Mouse (Mus musculus) midbrain, embryonic 16.5 days (tissue): Measurements from ENCODE around the gene Fam149b. TPM values are rescaled to one million over a fixed set of nuclear protein-coding genes. Genes with fewer than 3 reads are reported as not detected.
"Not testable (repeated sequence)": the region's sequence is repeated elsewhere in the genome, so short reads cannot be mapped to it uniquely, and the experiment has no call there.

Source experiments
- ATAC-seq: fragments of 200-750 bp; cut with Nextera tagmentation; 2 replicates; pipeline ENCODE4 v1.8.0; 2017; ENCODE audit warnings: moderate TSS enrichment
- H3K27ac ChIP-seq: fragments of 300-500 bp; sonication (generic); 2 replicates; pipeline ENCODE4 v1.5.1; 2014; ENCODE audit warnings: mild to moderate bottlenecking, low read length, mixed read lengths
- H3K27me3 ChIP-seq: fragments of 300-500 bp; sonication (generic); 2 replicates; pipeline ENCODE4 v1.6.1; 2014; ENCODE audit warnings: low read depth, low read length, mixed read lengths; ENCODE audit not compliant: control insufficient read depth, insufficient read depth
- H3K36me3 ChIP-seq: fragments of 300-500 bp; sonication (generic); 2 replicates; pipeline ENCODE4 v1.6.1; 2014; ENCODE audit warnings: mild to moderate bottlenecking, low read length, moderate library complexity, mixed read lengths; ENCODE audit not compliant: control insufficient read depth, insufficient read depth
- H3K4me1 ChIP-seq: fragments of 300-500 bp; sonication (generic); 2 replicates; pipeline ENCODE4 v1.6.1; 2014; ENCODE audit warnings: mild to moderate bottlenecking, low read length, mixed read lengths; ENCODE audit not compliant: control insufficient read depth, insufficient read depth
- H3K4me2 ChIP-seq: fragments of 300-500 bp; sonication (generic); 2 replicates; pipeline ENCODE4 v1.6.1; 2014; ENCODE audit warnings: mild to moderate bottlenecking, low read length, mixed read lengths
- H3K4me3 ChIP-seq: fragments of 300-500 bp; sonication (generic); 2 replicates; pipeline ENCODE4 v1.5.1; 2014; ENCODE audit warnings: low read depth, mild to moderate bottlenecking, low read length, moderate library complexity, mixed read lengths
- H3K9ac ChIP-seq: fragments of 300-500 bp; sonication (generic); 2 replicates; pipeline ENCODE4 v1.6.1; 2014; ENCODE audit warnings: low read depth, low read length, mixed read lengths
- H3K9me3 ChIP-seq: fragments of 300-500 bp; sonication (generic); replicated peaks from 2 replicates; pipeline ENCODE4 v1.6.1; 2014; ENCODE audit warnings: mild to moderate bottlenecking, low read length, mixed read lengths; ENCODE audit not compliant: control insufficient read depth, poor library complexity, severe bottlenecking
- WGBS: fragments of 180-500 bp; shearing (Covaris S2); extraction: QIAGEN DNeasy Blood & Tissue Kit; methylation state at CpG from one replicate; pipeline ENCODE4 v1.1.7; 2014; 5-methylcytosine and 5-hydroxymethylcytosine counted together
- polyA plus RNA-seq: library from polyadenylated mRNA; unstranded; fragments of >200 nt; fragmentation: Nextera tagmentation; extraction: Ambion mirVana; gene quantifications from 2 replicates; pipeline ENCODE4 v1.2.1, GENCODE M21; 2015

Gene Fam149b
- 40.6 and 45.5 TPM in 2 replicates for polyA plus RNA-seq

DNA sequence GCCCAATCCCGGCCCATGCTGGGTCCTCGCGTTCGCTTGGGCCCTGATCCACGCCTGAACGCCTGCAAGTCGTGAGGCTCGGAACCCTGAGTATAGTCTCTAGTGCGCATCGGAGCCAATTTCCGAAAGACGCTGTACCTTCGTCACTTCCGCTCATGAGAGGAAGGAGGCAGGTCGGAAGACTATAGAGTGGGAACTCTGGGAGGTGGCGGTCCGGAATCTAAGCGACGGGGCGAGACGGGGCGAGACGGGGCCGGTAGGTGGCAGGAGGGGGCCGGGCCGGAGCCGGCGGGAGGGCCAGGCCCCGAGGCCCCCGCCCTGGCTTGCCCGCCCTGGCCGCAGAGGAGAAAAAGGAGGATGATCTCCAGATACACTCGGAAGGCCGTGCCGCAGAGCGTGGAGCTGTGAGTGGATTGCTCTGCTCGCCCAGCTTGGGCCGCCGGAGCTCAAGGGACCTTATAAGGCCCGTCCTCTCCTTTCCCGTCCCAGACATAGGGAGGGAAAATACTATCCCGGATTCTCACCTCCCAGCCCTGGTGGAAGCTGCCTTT lies at the start of gene Fam149b, which contains the start of gene Ecd:
Gene Fam149b (plus strand): TSS at position 172 of the 551 bp plus-strand sequence.
Gene Ecd (minus strand): TSS at position 131 of the 551 bp plus-strand sequence.
- peak within 1 kb of the TSS; percentile 92 for H3K27ac ChIP-seq
- H3K27me3 ChIP-seq: no peaks in the 10 kb centered on the region
- ATAC-seq: peak; percentile 98

DNA sequence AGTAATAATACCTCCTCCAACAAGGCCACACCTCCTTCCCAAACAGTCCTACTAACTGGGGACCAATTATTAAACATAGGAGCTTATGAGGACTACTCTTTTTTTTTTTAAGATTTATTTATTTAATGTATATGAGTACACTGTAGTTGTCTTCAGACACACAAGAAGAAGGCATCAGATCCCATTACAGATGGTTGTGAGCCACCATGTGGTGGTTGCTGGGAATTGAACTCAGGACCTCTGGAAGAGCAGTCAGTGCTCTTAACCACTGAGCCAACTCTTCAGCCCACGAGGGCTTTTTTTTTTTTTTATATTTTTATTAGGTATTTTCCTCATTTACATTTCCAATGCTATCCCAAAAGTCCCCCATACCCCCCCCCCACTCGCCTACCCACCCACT lies 42.9 kb upstream of the Fam149b start:
- not testable (repeated sequence) for H3K9ac ChIP-seq, H3K27ac ChIP-seq, ATAC-seq, H3K27me3 ChIP-seq, H3K4me1 ChIP-seq, H3K4me2 ChIP-seq, H3K9me3 ChIP-seq, H3K4me3 ChIP-seq
- WGBS: 56% methylated on average over 2 of the region's 2 CpGs
- peaks cover 11% of the 10 kb centered on the region; the same call in 1 of the 2 replicates for H3K36me3 ChIP-seq

More for the DNA sequence above, at the start of gene Fam149b, which contains the start of gene Ecd:
- H3K36me3 ChIP-seq: peaks cover 7% of the 10 kb centered on the region; the same call in 1 of the 2 replicates
- under 1% methylated on average over 42 of the region's 42 CpGs for WGBS
- peak within 1 kb of the TSS; percentile 94 for H3K4me2 ChIP-seq
- H3K4me1 ChIP-seq: peaks cover 21% of the 10 kb centered on the region
- peak within 1 kb of the TSS; percentile 90 for H3K4me3 ChIP-seq
- peak within 1 kb of the TSS; percentile 92 for H3K9ac ChIP-seq
- no peaks in the 10 kb centered on the region for H3K9me3 ChIP-seq

DNA sequence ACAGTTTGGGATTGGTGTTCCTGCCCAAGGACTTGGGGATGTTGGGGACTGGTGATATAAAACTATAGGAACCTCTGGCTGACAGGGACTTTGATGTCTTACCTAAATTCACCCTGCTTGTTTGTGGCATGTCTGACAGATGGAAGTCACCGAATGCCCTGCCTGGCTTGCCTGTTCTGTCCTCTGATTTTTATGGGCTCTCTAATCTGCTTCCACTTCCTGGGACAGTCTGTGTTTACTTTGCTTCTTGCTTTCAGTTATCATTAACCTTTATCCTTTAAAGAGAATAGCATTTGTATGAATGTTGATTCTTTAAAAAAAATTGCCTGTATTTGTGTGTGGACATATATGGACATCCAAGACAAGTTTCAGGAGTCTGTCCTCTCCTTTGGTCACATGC lies 32.8 kb upstream of the Fam149b start:
- WGBS: 86% methylated on average over 1 of the region's 1 CpGs
- no peak overlapping the region for H3K9ac ChIP-seq
- H3K36me3 ChIP-seq: peaks cover 11% of the 10 kb centered on the region
- ATAC-seq: no peak
- H3K4me2 ChIP-seq: no peak overlapping the region
- no peaks in the 10 kb centered on the region for H3K9me3 ChIP-seq
- H3K4me3 ChIP-seq: no peak overlapping the region
- no peaks in the 10 kb centered on the region for H3K27me3 ChIP-seq
- H3K4me1 ChIP-seq: no peaks in the 10 kb centered on the region
- H3K27ac ChIP-seq: no peak overlapping the region

- no peak for ATAC-seq
- WGBS: 72% methylated on average over 3 of the region's 3 CpGs
- peaks cover 15% of the 10 kb centered on the region for H3K36me3 ChIP-seq
These were observed 28.5 kb upstream of the Fam149b start for GRCm38 (mm10) chr14:20319420-20319819.

GRCm38 (mm10) chr14:20324196-20324595 lies 23.8 kb upstream of the Fam149b start:
- 97% methylated on average over 9 of the region's 9 CpGs for WGBS
- peaks cover 22% of the 10 kb centered on the region for H3K36me3 ChIP-seq
- ATAC-seq: no peak

More at GRCm38 (mm10) chr14:20319420-20319819, 28.5 kb upstream of the Fam149b start:
- Histone ChIP-seq H3K27me3 (no peaks in the 10 kb centered on the region), H3K27ac (no peak overlapping the region), H3K9ac (no peak overlapping the region), H3K4me3 (no peak overlapping the region), H3K4me1 (no peaks in the 10 kb centered on the region), H3K4me2 (no peak overlapping the region), H3K9me3 (no peaks in the 10 kb centered on the region)

GRCm38 (mm10) chr14:20328474-20328873 lies 19.5 kb upstream of the Fam149b start:
- ATAC-seq: no peak
- H3K27me3 ChIP-seq: no peaks in the 10 kb centered on the region
- no peak overlapping the region for H3K4me2 ChIP-seq
- H3K9me3 ChIP-seq: no peaks in the 10 kb centered on the region
- no peaks in the 10 kb centered on the region for H3K4me1 ChIP-seq
- H3K27ac ChIP-seq: no peak overlapping the region
- no peak overlapping the region for H3K9ac ChIP-seq
- 73% methylated on average over 9 of the region's 9 CpGs for WGBS
- H3K36me3 ChIP-seq: peaks cover 18% of the 10 kb centered on the region
- no peak overlapping the region for H3K4me3 ChIP-seq

More at GRCm38 (mm10) chr14:20324196-20324595, 23.8 kb upstream of the Fam149b start:
- Histone ChIP-seq H3K4me2 (no peak overlapping the region), H3K4me3 (no peak overlapping the region), H3K9me3 (no peaks in the 10 kb centered on the region), H3K27ac (no peak overlapping the region), H3K4me1 (no peaks in the 10 kb centered on the region), H3K9ac (no peak overlapping the region), H3K27me3 (no peaks in the 10 kb centered on the region)

DNA sequence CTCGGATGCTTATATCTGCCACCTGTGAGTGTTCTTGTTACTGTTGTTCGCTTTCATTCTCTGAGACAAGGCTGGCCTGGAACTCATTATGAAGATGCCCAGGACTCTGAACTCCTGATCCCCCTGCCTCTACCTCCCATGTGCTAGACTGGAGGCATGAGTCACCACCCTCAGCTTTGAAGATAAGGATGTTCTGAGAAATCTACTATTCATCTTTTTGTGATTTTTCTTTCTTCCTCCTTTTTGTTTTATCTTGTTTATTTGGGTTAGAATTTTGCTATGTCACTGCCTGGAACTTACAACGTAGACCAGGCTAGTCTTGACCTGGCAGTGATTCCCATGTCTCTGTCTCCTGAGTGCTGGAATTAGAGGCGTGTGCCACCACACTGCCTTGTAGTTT lies 16.6 kb upstream of the Fam149b start:
- Histone ChIP-seq H3K36me3 (peaks cover 31% of the 10 kb centered on the region), H3K27me3 (no peaks in the 10 kb centered on the region), H3K4me2 (no peak overlapping the region), H3K4me1 (no peaks in the 10 kb centered on the region), H3K9ac (no peak overlapping the region), H3K27ac (no peak overlapping the region), H3K4me3 (no peak overlapping the region), H3K9me3 (no peaks in the 10 kb centered on the region)
- WGBS: 95% methylated on average over 4 of the region's 4 CpGs
- ATAC-seq: no peak

- WGBS: 99% methylated on average over 5 of the region's 5 CpGs
- H3K27ac ChIP-seq: no peak overlapping the region
- no peak for ATAC-seq
- H3K9me3 ChIP-seq: no peaks in the 10 kb centered on the region
- H3K27me3 ChIP-seq: no peaks in the 10 kb centered on the region
- H3K4me1 ChIP-seq: no peaks in the 10 kb centered on the region
- H3K9ac ChIP-seq: no peak overlapping the region
- no peak overlapping the region for H3K4me2 ChIP-seq
- no peak overlapping the region for H3K4me3 ChIP-seq
- peaks cover 12% of the 10 kb centered on the region for H3K36me3 ChIP-seq
These were observed 8.5 kb upstream of the Fam149b start for GRCm38 (mm10) chr14:20339415-20339814.

GRCm38 (mm10) chr14:20340149-20340548 lies 7.8 kb upstream of the Fam149b start:
- Histone ChIP-seq H3K9ac (no peak overlapping the region), H3K27me3 (no peaks in the 10 kb centered on the region), H3K27ac (no peak overlapping the region), H3K36me3 (peaks cover 11% of the 10 kb centered on the region), H3K9me3 (no peaks in the 10 kb centered on the region), H3K4me3 (no peak overlapping the region), H3K4me2 (no peak overlapping the region), H3K4me1 (no peaks in the 10 kb centered on the region)
- no peak for ATAC-seq
- 85% methylated on average over 8 of the region's 8 CpGs for WGBS
